In the genomic region with DNA sequence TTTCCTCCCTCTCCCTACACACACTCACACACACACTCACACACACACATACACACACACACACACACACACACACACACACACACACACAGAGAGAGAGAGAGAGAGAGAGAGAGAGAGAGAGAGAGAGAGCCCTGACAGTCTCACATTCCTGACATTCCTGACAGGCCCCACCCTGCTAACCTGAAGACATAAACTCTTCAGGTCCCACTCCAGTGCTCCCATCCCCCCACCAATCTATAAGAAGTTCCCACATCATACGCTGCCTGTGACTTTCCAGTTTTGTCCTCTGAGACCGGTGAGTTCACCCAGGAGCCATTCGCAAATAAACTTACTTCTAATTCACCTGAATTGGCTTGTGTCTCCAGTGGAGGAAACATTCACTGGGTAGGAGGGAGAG, we compare ENCODE assay signal across 14 mouse cellular contexts. TPM values are rescaled to one million over a fixed set of nuclear protein-coding genes. Genes with fewer than 3 reads are reported as not detected.
DNase-seq lines count a peak whose midpoint lies in the region; TF ChIP-seq lines count a peak whose summit lies in the region.
"Had no signal": no experiment of that assay in that cellular context is flagged by ENCODE, and none has a peak within 500 bp of the region (broad histone marks: within the 10 kb centered on the region; RNA-seq: fewer than 3 reads in every experiment).

No protein-coding gene starts in this region.

- H3K9me3 ChIP-seq in heart, embryonic 10.5 days, result no peaks in the 10 kb centered on the region
- H3K9me3 ChIP-seq: G1E; neural tube, embryonic 12.5 days had no signal

- peak overlapping the region; percentile 25; the same call in 1 of the 2 replicates for H3K4me3 ChIP-seq in heart, embryonic 10.5 days
- no peak overlapping the region for H3K4me3 ChIP-seq in kidney, adult 2 months (ENCODE audit: insufficient read depth, low read depth, low read length)
- H3K4me3 ChIP-seq: neural tube, embryonic 12.5 days had no signal

- DNase-seq in heart, embryonic 10.5 days (ENCODE audit: low spot score), result no peak
- no peak for DNase-seq in heart, adult 9 months (ENCODE audit: low spot score in 2 of 2)
- no peak for DNase-seq in kidney, adult 2 months
- no peak for DNase-seq in kidney, adult 8-10 months
- DNase-seq in lung, postnatal 10 days, result peak; percentile 15
- no peak for DNase-seq in lung, postnatal 36 days
- peak; percentile 49 for DNase-seq in yolk sac, embryonic 10.5 days (ENCODE audit: low spot score)
- DNase-seq in left cerebral cortex, adult 9 months (ENCODE audit: low spot score in 2 of 2), result no peak
- DNase-seq: adrenal gland, postnatal 10 days; cerebellum, adult 18-20 months; layer of hippocampus, postnatal 36 days had no signal

- H3K27me3 ChIP-seq in heart, embryonic 10.5 days (ENCODE audit: insufficient read depth, poor library complexity, severe bottlenecking), result no peaks in the 10 kb centered on the region
- H3K27me3 ChIP-seq in kidney, adult 2 months (replicated peaks; ENCODE audit: control insufficient read depth, insufficient read depth, low read length), result no peaks in the 10 kb centered on the region
- H3K27me3 ChIP-seq: neural tube, embryonic 12.5 days had no signal

- no peak for TF ChIP-seq POLR2A in kidney, adult 2 months (IDR thresholded peaks at IDR 0.05; ENCODE audit: low read depth, low read length)

- peaks cover 15% of the 10 kb centered on the region for H3K36me3 ChIP-seq in heart, embryonic 10.5 days
- no peaks in the 10 kb centered on the region for H3K36me3 ChIP-seq in kidney, adult 2 months (ENCODE audit: control insufficient read depth, insufficient read depth, low read length)

- H3K27ac ChIP-seq in heart, embryonic 10.5 days, result peak overlapping the region; percentile 96
- peak overlapping the region; percentile 42; the same call in 1 of the 2 replicates for H3K27ac ChIP-seq in kidney, adult 2 months (ENCODE audit: insufficient read depth, low read depth, low read length)
- H3K27ac ChIP-seq: liver, embryonic 14.5 days; neural tube, embryonic 12.5 days had no signal

- WGBS in heart, embryonic 10.5 days, result 74% methylated on average over 3 of the region's 3 CpGs
- 57% methylated on average over 3 of the region's 3 CpGs for WGBS in kidney, adult 2 months

- TF ChIP-seq CTCF in kidney, adult 2 months (conservative IDR thresholded peaks at IDR 0.05; ENCODE audit: insufficient read depth, insufficient read length, low read depth, low read length), result no peak

- H3K4me1 ChIP-seq in heart, embryonic 10.5 days, result peaks cover 39% of the 10 kb centered on the region
- H3K4me1 ChIP-seq in kidney, adult 2 months (ENCODE audit: control insufficient read depth, insufficient read depth, low read length), result 0 out of 2 replicates have a peak, but pooled peaks cover 8% of the 10 kb centered on the region

RNA-seq across cellular contexts. Expression of gene Zfp568, which starts 1.9 kb away (rescaled TPM):
- 32.0 and 33.8 TPM in 2 replicates for polyA plus RNA-seq in heart, embryonic 10.5 days (2016; fragmentation: Nextera tagmentation; extraction: Ambion mirVana)
- polyA plus RNA-seq in kidney, adult 2 months (2012; rRNA removed), result 4.5 and 5.0 TPM in 2 replicates

RNA-seq across cellular contexts. Expression of gene Zfp74, which starts 28.0 kb away (rescaled TPM):
- 10.3 and 10.9 TPM in 2 replicates for polyA plus RNA-seq in heart, embryonic 10.5 days (2016; fragmentation: Nextera tagmentation; extraction: Ambion mirVana)
- polyA plus RNA-seq in kidney, adult 2 months (2012; rRNA removed), result 4.7 and 5.0 TPM in 2 replicates

Comparison
In these comparisons a context has a peak if more than half of its experiments do, and no peak if none do; other contexts are left out.
1. DNase-seq: peak in lung, postnatal 10 days (single experiment) and yolk sac, embryonic 10.5 days (single experiment); none in heart, embryonic 10.5 days (single experiment), heart, adult 9 months (0 of 2), kidney, adult 2 months (single experiment), kidney, adult 8-10 months (0 of 2), lung, postnatal 36 days (single experiment) and left cerebral cortex, adult 9 months (0 of 2).